Mouse (Mus musculus) left cerebral cortex, adult 18-20 months (tissue): Measurements from ENCODE around the gene Rad51d. TPM values are rescaled to one million over a fixed set of nuclear protein-coding genes. Genes with fewer than 3 reads are reported as not detected.
"Not testable (repeated sequence)": the region's sequence is repeated elsewhere in the genome, so short reads cannot be mapped to it uniquely, and the experiment has no call there.

Source experiments
- DNase-seq, 2 experiments: peaks; one replicate each; pipeline ENCODE4 v3.0.0; 2021 to 2022; ENCODE audit warnings: low spot score in 2 of 2, mixed read lengths in 1 of 2
- long read RNA-seq, 2 experiments: library from polyadenylated mRNA; stranded (forward); transcript quantifications; one replicate each; pipeline ENCODE4 v2.0.0; 2021
- total RNA-seq, 2 experiments: library from RNA; stranded (reverse); gene quantifications; 2 replicates each; pipeline ENCODE4 v1.2.3; 2021

Gene Rad51d
- 10 to 100 TPM; 17.5 to 21.0 TPM for total RNA-seq
- long read RNA-seq, experiment 1, transcript Rad51d-201 (10 exons, 3,426 nt): major isoform, 14 of 16 reads
- long read RNA-seq, experiment 1, partial matches to known transcripts: 1 of 16 reads
- long read RNA-seq, experiment 1, other reads (novel, unspliced or antisense): 1 of 16 reads
- long read RNA-seq, experiment 2, transcript Rad51d-201 (10 exons, 3,426 nt): major isoform, 18 of 23 reads
- long read RNA-seq, experiment 2, partial matches to known transcripts: 1 of 23 reads
- long read RNA-seq, experiment 2, other reads (novel, unspliced or antisense): 2 of 23 reads

- peak; percentile 92 to 94 for DNase-seq
Measured at GRCm38 (mm10) chr11:82890342-82890762, at the start of gene Rad51d. Gene Rad51d (minus strand): TSS chr11:82890614.

DNA sequence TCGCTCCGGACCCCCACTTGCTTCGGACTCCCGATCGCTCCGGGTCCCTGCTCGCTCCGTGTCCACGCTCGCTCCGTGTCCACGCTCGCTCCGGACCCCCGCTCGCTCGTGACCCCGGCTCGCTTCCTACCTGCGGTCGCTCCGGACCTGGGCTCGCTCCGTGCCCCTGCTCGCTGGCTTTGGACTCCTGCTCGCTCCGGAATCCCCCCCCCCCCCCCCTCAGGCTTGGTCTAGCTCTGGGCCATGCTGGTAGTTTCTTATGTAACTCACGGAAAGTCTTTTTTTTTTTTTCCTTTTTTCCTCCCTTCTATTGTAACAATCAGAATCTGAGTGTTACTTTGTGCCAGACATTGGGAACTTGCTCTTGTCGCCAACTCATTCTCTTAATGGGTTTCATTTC lies 42.8 kb upstream of the Rad51d start:
- no peak for DNase-seq

DNA sequence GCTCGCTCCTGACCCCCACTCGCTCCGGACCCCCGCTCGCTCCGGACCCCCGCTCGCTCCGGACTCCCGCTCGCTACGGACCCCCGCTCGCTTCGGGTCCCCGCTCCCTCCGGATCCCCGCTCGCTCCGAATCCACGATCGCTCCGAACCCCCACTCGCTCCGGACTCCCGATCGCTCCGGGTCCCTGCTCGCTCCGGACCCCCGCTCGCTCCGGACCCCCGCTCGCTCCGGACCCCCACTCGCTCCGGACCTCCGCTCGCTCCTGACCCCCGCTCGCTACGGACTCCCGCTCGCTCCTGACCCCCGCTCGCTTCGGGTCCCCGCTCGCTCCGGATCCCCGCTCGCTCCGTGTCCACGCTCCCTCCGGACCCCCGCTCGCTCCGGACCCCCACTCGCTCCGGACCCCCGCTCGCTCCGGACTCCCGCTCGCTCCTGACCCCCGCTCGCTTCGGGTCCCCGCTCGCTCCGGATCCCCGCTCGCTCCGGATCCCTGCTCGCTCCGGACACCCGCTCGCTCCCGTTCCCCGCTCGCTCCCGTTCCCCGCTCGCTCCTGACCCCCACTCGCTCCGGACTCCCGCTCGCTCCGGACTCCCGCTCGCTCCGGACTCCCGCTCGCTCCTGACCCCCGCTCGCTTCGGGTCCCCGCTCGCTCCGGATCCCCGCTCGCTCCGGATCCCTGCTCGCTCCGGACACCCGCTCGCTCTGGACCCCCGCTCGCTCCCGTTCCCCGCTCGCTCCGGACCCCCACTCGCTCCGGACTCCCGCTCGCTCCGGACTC lies 41.4 kb upstream of the Rad51d start:
- DNase-seq: not testable (repeated sequence)

GRCm38 (mm10) chr11:82931161-82931560 lies 40.7 kb upstream of the Rad51d start:
- DNase-seq: not testable (repeated sequence)

DNA sequence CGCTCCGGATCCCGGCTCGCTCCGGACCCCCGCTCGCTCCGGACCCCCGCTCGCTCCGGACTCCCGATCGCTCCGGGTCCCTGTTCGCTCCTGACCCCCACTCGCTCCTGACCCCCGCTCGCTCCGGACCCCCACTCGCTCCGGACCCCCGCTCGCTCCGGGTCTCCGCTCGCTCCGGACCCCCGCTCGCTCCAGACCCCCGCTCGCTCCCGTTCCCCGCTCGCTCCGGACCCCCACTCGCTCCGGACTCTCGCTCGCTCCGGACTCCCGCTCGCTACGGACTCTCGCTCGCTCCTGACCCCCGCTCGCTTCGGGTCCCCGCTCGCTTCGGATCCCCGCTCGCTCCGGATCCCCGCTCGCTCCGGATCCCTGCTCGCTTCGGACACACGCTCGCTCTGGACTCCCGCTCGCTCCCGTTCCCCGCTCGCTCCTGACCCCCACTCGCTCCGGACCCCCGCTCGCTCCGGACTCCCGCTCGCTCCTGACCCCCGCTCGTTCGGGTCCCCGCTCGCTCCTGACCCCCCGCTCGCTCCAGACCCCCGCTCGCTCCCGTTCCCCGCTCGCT lies 40.1 kb upstream of the Rad51d start:
- DNase-seq: not testable (repeated sequence)

DNA sequence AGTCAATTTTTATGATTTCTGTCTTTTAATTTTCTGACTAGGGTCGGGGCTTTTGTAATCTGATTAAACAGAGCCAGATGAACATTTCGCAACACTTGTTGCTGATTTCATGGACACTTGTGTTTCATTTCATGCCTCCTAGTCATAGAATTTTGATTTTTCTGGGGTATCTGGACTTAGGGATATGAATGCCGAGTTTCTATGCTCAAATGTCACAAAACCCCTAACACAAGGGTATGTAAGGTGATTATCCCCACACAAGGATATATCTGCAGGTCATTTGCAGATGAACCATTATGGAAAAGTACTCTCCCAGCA lies 39.2 kb upstream of the Rad51d start:
- no peak for DNase-seq

- no peak for DNase-seq
Measured at GRCm38 (mm10) chr11:82928897-82929632, 38.7 kb upstream of the Rad51d start.

- DNase-seq: not testable (repeated sequence)
Measured at GRCm38 (mm10) chr11:82923910-82924309, 33.5 kb upstream of the Rad51d start.

- DNase-seq: no peak
Measured at GRCm38 (mm10) chr11:82921691-82922090, 31.3 kb upstream of the Rad51d start.

GRCm38 (mm10) chr11:82920768-82921167 lies 30.4 kb upstream of the Rad51d start:
- DNase-seq: no peak

GRCm38 (mm10) chr11:82914711-82915352 lies 24.4 kb upstream of the Rad51d start:
- DNase-seq: peak; percentile 71 to 80

DNA sequence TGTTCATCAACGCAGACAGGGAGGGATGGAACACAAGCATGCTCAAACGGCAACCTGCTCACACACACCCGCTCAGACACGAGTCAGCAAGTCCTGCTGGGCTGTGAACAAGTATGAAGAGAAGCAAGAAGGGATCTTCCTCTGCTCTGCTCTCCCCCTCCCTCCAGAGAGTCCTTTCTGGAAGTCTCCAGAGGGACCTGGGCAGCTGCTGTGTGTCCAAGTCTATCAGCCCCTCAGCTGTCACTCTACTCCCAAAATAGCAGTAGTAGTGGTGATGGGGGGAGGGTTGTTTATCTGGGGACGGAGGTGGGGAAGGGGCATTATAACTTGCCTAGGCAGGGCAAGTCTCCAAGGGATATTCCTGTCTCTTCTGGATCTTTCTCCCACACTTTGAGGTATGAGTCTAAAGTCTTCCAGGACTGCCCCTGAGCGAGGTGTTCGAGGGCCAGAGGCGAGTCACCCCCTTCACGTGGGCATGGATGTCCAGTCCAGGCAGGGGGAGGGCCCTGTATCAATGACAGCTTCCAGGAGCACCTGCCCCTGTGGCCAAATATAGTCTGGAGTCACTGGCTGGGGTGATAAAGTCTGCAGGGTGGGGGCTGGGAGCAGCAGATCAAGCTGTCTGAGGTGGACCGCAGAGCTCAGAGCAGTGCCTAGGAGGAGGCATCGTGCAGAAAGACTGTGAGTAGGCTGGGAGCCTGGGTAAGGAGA lies 20.4 kb upstream of the Rad51d start:
- no peak for DNase-seq

DNA sequence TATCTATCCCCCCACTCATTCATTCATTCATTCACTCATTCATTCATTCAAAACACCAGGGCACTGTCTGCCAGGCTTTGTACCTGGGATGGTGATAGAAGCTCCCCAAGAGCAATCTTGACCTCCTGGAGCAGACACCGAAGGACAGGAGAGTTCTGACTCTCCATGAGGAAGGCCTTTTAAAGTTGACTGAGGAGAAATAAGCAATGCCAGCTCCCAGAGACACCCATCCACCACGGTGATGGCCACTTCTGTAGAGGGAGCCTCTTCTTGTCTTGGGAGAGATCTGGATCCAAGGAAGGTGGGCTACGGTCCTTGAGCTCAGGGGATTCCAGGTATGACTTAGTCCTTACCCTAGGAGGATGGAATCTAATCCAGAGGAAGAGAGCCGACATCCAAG lies 19.8 kb upstream of the Rad51d start, which contains the start of gene Unc45b:
Gene Unc45b, plus strand, starts transcription at position 301 of the 400 bp plus-strand sequence.
- no peak for DNase-seq

GRCm38 (mm10) chr11:82908608-82908989 lies 18.2 kb upstream of the Rad51d start:
- DNase-seq: no peak

DNA sequence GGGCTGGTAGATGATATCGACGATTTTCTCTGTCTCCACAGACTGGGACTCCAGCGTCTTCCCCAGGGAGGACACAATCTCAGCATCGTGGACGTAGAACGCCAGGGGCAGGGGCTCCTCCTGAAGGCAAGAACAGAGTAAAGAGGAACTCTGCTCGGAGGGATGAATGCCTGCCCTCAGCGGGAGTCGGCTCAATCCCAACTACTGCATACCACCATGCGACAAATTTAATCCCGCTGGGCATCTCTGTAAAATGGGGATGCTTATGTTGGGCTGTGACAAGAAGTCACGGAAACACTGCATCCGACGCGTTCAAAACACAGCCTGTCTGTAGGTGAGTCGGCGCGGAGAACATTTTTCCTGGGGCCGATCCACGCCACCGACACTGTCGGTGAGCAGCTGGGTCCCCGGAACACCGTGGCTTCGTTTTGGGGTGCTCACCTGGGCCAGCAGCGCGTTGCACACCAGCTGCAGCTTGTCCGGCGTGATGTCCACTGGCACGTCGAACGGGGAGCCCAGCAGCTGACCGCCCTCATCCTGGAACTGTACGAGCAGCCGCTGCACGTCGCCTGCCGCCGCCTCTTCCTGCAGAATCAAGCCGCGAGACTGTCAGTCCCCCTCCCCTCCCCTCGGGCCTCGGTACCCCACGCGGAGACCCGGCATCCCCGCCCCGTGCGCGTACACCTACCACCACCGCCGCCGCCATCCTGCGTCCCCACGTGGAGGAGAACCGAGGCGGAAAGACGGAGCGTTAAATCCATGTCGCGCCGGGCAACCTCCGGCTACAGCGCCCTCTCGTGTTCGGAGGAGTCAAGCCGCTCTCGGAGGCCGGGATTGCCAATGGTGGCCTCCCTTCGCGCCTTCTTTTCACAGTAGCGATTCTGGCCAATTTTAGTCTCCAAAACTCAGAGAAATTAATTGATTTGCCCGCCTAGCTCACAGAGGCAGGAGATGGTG lies 17.5 kb upstream of the Rad51d start, which contains the start of gene Nle1:
Gene Nle1, minus strand, starts transcription at position 761 of the 957 bp plus-strand sequence.
- peak; percentile 93 to 98 for DNase-seq

- no peak for DNase-seq
Measured at GRCm38 (mm10) chr11:82905816-82906215, 15.4 kb upstream of the Rad51d start.

DNA sequence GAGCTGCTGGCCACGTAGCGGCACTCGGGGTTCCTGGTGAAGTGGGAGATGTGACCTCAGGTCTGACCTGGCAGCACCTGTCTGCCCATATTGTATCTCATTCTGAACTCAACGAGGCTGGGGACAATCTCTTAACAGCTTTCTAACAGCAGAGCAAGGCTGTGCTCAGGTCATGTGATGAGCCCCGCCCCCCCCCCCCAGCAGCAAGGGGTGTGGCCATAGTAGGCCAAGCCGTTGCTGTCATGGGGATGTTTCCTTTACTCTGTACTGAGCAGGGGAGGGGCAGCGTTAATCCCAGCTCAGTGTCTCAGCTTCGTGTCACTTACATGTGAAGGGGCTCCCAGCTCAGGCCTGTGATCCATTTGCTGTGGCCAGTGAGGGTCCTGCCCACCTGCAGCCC lies 14.5 kb upstream of the Rad51d start:
- no peak for DNase-seq

DNA sequence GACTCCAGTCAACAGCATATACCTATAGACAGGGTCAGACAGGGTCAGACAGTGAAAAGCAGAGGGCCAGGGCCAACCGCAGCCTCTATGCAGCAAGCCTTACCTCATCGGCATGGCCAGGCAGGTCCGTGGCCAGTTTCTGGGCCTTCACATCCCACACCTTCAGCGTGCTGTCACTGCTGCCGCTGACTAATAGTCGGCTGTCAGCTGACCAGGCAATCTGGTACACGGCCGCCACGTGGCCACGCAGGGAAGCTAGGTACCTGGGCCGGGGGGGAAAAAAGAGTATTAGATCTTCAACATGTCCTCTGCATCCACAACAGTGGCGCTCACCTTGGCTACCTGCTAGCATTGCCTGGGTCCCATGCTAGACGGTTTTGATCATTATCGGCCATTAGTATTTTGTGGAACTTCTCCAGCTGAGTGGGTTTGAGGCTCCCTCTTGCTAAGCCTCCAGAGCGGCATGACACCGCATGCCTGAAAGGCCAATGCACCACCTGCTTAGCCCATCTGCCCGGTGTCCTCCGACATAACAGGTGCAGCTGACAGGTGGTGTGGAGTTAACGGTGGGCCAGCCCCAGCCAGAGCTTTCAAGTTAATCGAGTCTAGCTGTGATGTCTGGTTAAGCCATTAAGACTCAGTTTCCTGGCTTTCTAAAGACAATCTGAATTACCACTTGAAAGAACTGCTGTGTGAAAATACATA lies 11.3 kb upstream of the Rad51d start:
- DNase-seq: no peak
